In the genomic region with DNA sequence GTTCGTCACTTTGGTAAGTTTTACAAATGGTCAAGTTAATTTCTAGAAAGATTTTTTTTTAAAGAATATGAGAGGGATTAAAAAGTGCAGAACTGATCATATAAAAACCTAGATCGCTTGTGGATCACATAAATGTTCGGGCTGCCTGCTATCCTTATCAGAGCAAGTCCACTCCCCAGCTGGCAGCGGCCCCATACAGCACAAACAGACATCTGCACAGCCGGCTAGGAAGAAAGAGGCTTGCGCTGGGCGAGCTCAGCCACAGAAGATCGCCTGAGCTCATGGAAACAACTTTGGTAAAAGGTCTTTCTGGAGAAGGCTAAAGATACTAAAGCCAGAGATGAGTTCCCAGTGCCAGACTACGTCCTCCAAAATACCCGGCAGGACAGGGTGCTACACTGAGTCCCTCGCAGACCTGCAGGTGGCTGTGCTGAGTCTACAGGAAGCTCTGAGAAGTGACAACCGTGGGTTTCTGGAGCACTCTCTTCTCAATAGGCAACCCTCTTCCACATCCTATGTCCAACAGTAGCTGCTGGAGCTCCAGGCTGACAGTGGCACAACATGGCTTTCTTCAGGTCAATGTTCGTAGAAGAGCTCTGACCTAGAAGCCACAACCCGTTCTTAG, we compare ENCODE assay signal across 15 mouse cellular contexts.
"Had no signal": no experiment of that assay in that cellular context is flagged by ENCODE, and none has a peak within 500 bp of the region (broad histone marks: within the 10 kb centered on the region; RNA-seq: fewer than 3 reads in every experiment).

No protein-coding gene starts in this region.

- H3K9ac ChIP-seq: liver, embryonic 15.5 days had no signal

- H3K27ac ChIP-seq: left cerebral cortex, adult 2 months; liver, embryonic 15.5 days; macrophage had no signal

- H3K4me2 ChIP-seq: liver, embryonic 15.5 days; midbrain, embryonic 11.5 days had no signal

- H3K4me3 ChIP-seq: left cerebral cortex, adult 2 months; liver, embryonic 15.5 days; megakaryocyte, embryonic 14.5 days had no signal

- DNase-seq: kidney, adult 18-20 months; kidney, adult 9 months; kidney, postnatal 14 days; kidney, postnatal 4 days; layer of hippocampus, postnatal 36 days; lung, adult 18-20 months; lung, postnatal 14 days; midbrain, embryonic 14.5 days; thymus, postnatal 25 days had no signal

- ATAC-seq: intestine, embryonic 16.5 days had no signal

- H3K27me3 ChIP-seq: liver, embryonic 15.5 days; megakaryocyte, embryonic 14.5 days had no signal

- H3K4me1 ChIP-seq: liver, embryonic 15.5 days; megakaryocyte, embryonic 14.5 days had no signal

- H3K9me3 ChIP-seq: liver, embryonic 15.5 days; megakaryocyte, embryonic 14.5 days had no signal
